Mouse (Mus musculus) macrophage (primary cell): ENCODE measurements around the gene Mybph. TPM values are rescaled to one million over a fixed set of nuclear protein-coding genes. Genes with fewer than 3 reads are reported as not detected.

Source experiments
- H3K27ac ChIP-seq: fragments of 350-480 bp; formaldehyde crosslinking; 2 replicates; pipeline ENCODE4 v1.9.0; 2021
- H3K36me3 ChIP-seq: fragments of 350-480 bp; formaldehyde crosslinking; 2 replicates; pipeline ENCODE4 v1.9.0; 2021; ENCODE audit errors: inconsistent target
- H3K4me3 ChIP-seq: fragments of 350-480 bp; formaldehyde crosslinking; 2 replicates; pipeline ENCODE4 v1.9.0; 2021; ENCODE audit errors: inconsistent target
- H3K79me2 ChIP-seq: fragments of 350-480 bp; formaldehyde crosslinking; 2 replicates; pipeline ENCODE4 v1.9.0; 2021; ENCODE audit errors: inconsistent target
- WGBS: methylation state at CpG from one replicate; pipeline ENCODE4 v1.1.7; 2026; ENCODE audit warnings: inconsistent platforms; ENCODE audit not compliant: missing documents; 5-methylcytosine and 5-hydroxymethylcytosine counted together
- polyA plus RNA-seq: library from polyadenylated mRNA; stranded (reverse); fragments of 250-400 nt; gene quantifications from 3 replicates; pipeline ENCODE4 v1.2.4, GENCODE M21; 2018; ENCODE audit warnings: inconsistent platforms

Mybph gene
- polyA plus RNA-seq, 1 experiment from 2014 or later, result not detected

- Histone ChIP-seq H3K27ac (no peak overlapping the region), H3K4me3 (no peak overlapping the region), H3K79me2 (no peaks in the 10 kb centered on the region), H3K36me3 (no peaks in the 10 kb centered on the region)
- 88% methylated on average over 10 of the region's 10 CpGs for WGBS
Observed at GRCm38 (mm10) chr1:134230638-134231228, 37.5 kb downstream of the Mybph start.

GRCm38 (mm10) chr1:134231270-134231669, 38.0 kb downstream of the Mybph start:
- WGBS, result 83% methylated on average over 3 of the region's 3 CpGs
- no peaks in the 10 kb centered on the region for H3K79me2 ChIP-seq
- no peak overlapping the region for H3K27ac ChIP-seq
- no peaks in the 10 kb centered on the region for H3K36me3 ChIP-seq
- H3K4me3 ChIP-seq, result no peak overlapping the region

GRCm38 (mm10) chr1:134231681-134232080, 38.4 kb downstream of the Mybph start:
- Histone ChIP-seq H3K79me2 (no peaks in the 10 kb centered on the region), H3K36me3 (no peaks in the 10 kb centered on the region)
- 75% methylated on average over 3 of the region's 3 CpGs for WGBS

GRCm38 (mm10) chr1:134232326-134232725, 39.1 kb downstream of the Mybph start:
- no peaks in the 10 kb centered on the region for H3K36me3 ChIP-seq
- no peaks in the 10 kb centered on the region for H3K79me2 ChIP-seq
- 73% methylated on average over 7 of the region's 8 CpGs for WGBS
- H3K27ac ChIP-seq, result no peak overlapping the region
- H3K4me3 ChIP-seq, result no peak overlapping the region

More at GRCm38 (mm10) chr1:134231681-134232080, 38.4 kb downstream of the Mybph start:
- no peak overlapping the region for H3K4me3 ChIP-seq
- H3K27ac ChIP-seq, result no peak overlapping the region

GRCm38 (mm10) chr1:134232778-134233531, 39.7 kb downstream of the Mybph start:
- Histone ChIP-seq H3K4me3 (no peak overlapping the region), H3K27ac (no peak overlapping the region), H3K36me3 (no peaks in the 10 kb centered on the region), H3K79me2 (no peaks in the 10 kb centered on the region)
- 44% methylated on average over 12 of the region's 12 CpGs for WGBS

- WGBS, result 44% methylated on average over 19 of the region's 19 CpGs
- Histone ChIP-seq H3K27ac (no peak overlapping the region), H3K4me3 (no peak overlapping the region), H3K79me2 (no peaks in the 10 kb centered on the region), H3K36me3 (no peaks in the 10 kb centered on the region)
Observed at GRCm38 (mm10) chr1:134233681-134234454, 40.6 kb downstream of the Mybph start.

- 3% methylated on average over 41 of the region's 41 CpGs for WGBS
- Histone ChIP-seq H3K4me3 (no peak overlapping the region), H3K27ac (no peak overlapping the region), H3K79me2 (no peaks in the 10 kb centered on the region), H3K36me3 (no peaks in the 10 kb centered on the region)
Observed at GRCm38 (mm10) chr1:134234455-134235390, 41.5 kb downstream of the Mybph start.

- Histone ChIP-seq H3K27ac (no peak within 1 kb of the TSS), H3K4me3 (no peak within 1 kb of the TSS), H3K36me3 (no peaks in the 10 kb centered on the region), H3K79me2 (no peaks in the 10 kb centered on the region)
- 5% methylated on average over 30 of the region's 37 CpGs for WGBS
Observed at GRCm38 (mm10) chr1:134235391-134235921, 42.2 kb downstream of the Mybph start, which contains the start of gene Adora1. Adora1 (minus strand) TSS chr1:134235431.

- Histone ChIP-seq H3K4me3 (no peak overlapping the region), H3K27ac (no peak overlapping the region), H3K36me3 (no peaks in the 10 kb centered on the region), H3K79me2 (no peaks in the 10 kb centered on the region)
- WGBS, result 62% methylated on average over 3 of the region's 3 CpGs
Observed at GRCm38 (mm10) chr1:134236142-134236541, 42.9 kb downstream of the Mybph start.

GRCm38 (mm10) chr1:134237438-134237837, 44.2 kb downstream of the Mybph start:
- H3K36me3 ChIP-seq, result no peaks in the 10 kb centered on the region
- H3K79me2 ChIP-seq, result no peaks in the 10 kb centered on the region
- no peak overlapping the region for H3K4me3 ChIP-seq
- H3K27ac ChIP-seq, result no peak overlapping the region
- WGBS, result 97% methylated on average over 3 of the region's 3 CpGs

- H3K27ac ChIP-seq, result no peak overlapping the region
- WGBS, result 33% methylated on average over 8 of the region's 9 CpGs
- no peaks in the 10 kb centered on the region for H3K36me3 ChIP-seq
- H3K79me2 ChIP-seq, result no peaks in the 10 kb centered on the region
- no peak overlapping the region for H3K4me3 ChIP-seq
Observed at GRCm38 (mm10) chr1:134240701-134241100, 47.5 kb downstream of the Mybph start.

GRCm38 (mm10) chr1:134241298-134241697, 48.0 kb downstream of the Mybph start:
- Histone ChIP-seq H3K4me3 (no peak overlapping the region), H3K79me2 (no peaks in the 10 kb centered on the region)
- 91% methylated on average over 8 of the region's 8 CpGs for WGBS

GRCm38 (mm10) chr1:134242286-134242685, 49.0 kb downstream of the Mybph start:
- H3K27ac ChIP-seq, result no peak overlapping the region

More at GRCm38 (mm10) chr1:134241298-134241697, 48.0 kb downstream of the Mybph start:
- Histone ChIP-seq H3K27ac (no peak overlapping the region), H3K36me3 (no peaks in the 10 kb centered on the region)

GRCm38 (mm10) chr1:134243505-134243904, 50.3 kb downstream of the Mybph start:
- no peak overlapping the region for H3K27ac ChIP-seq
- no peak overlapping the region for H3K4me3 ChIP-seq
- H3K79me2 ChIP-seq, result no peaks in the 10 kb centered on the region
- H3K36me3 ChIP-seq, result no peaks in the 10 kb centered on the region
- 83% methylated on average over 6 of the region's 6 CpGs for WGBS

More at GRCm38 (mm10) chr1:134242286-134242685, 49.0 kb downstream of the Mybph start:
- no peaks in the 10 kb centered on the region for H3K36me3 ChIP-seq
- 54% methylated on average over 2 of the region's 2 CpGs for WGBS
- no peak overlapping the region for H3K4me3 ChIP-seq
- no peaks in the 10 kb centered on the region for H3K79me2 ChIP-seq
